In the genomic region with DNA sequence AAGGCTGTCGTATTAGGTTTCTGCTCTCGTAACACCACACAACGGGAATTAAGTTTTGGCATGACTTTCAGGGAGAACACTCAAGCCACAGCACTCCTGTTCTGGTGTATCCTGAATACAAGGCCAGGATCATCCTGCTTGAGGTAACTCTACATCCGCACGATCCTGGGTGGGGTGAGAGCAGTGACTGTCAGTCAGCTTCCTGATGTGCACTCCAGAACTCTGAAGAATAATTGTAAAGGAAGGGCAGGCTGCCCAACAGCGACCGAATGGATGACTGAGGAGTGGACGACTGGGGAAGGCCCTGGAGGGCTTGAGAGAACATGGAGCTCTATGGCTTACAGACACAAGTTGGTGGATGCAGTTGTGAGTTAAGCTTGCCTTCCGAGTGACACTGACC, we compare ENCODE assay signal across 28 mouse cellular contexts.
A peak's percentile ranks its signal among the peaks of the same experiment; 100 is the strongest.
DNase-seq lines count a peak whose midpoint lies in the region; ATAC-seq and TF ChIP-seq lines count a peak whose summit lies in the region.
"Had no signal": no experiment of that assay in that cellular context is flagged by ENCODE, and none has a peak within 500 bp of the region (broad histone marks: within the 10 kb centered on the region; RNA-seq: fewer than 3 reads in every experiment).

No protein-coding gene starts in this region.

- 67% methylated on average over 9 of the region's 9 CpGs for whole genome bisulfite sequencing in heart, adult 2 months
- 81% methylated on average over 9 of the region's 9 CpGs for WGBS in lung, embryonic 14.5 days
- WGBS in small intestine, adult 2 months, result 86% methylated on average over 9 of the region's 9 CpGs
- WGBS in stomach, postnatal 0 days, result 48% methylated on average over 9 of the region's 9 CpGs

- no peak overlapping the region for H3K4me3 ChIP-seq in heart, adult 2 months
- no peak overlapping the region for H3K4me3 ChIP-seq in lung, embryonic 14.5 days (ENCODE audit: low read depth, low read length)
- H3K4me3 ChIP-seq in small intestine, adult 2 months (ENCODE audit: low read depth, low read length), result no peak overlapping the region
- H3K4me3 ChIP-seq in stomach, postnatal 0 days (ENCODE audit: low read depth, low read length), result no peak overlapping the region
- H3K4me3 ChIP-seq: forebrain, embryonic 13.5 days; heart, embryonic 15.5 days; hindbrain, embryonic 12.5 days; lung, embryonic 15.5 days; megakaryocyte, embryonic 14.5 days; midbrain, embryonic 12.5 days; neural tube, embryonic 13.5 days had no signal

- H3K79me2 ChIP-seq in heart, adult 2 months (replicated peaks; ENCODE audit: control insufficient read depth, insufficient read depth, low read length), result no peaks in the 10 kb centered on the region

- no peak for TF ChIP-seq POLR2A in heart, adult 2 months (IDR thresholded peaks at IDR 0.05; ENCODE audit: insufficient read depth, low read depth, low read length)
- TF ChIP-seq POLR2A in small intestine, adult 2 months (IDR thresholded peaks at IDR 0.05; ENCODE audit: low read depth, low read length), result no peak

- no peak overlapping the region for H3K4me2 ChIP-seq in lung, embryonic 14.5 days
- H3K4me2 ChIP-seq in stomach, postnatal 0 days (replicated peaks; ENCODE audit: low read depth), result no peak overlapping the region
- H3K4me2 ChIP-seq: forebrain, embryonic 13.5 days; heart, embryonic 15.5 days; hindbrain, embryonic 12.5 days; lung, embryonic 15.5 days; midbrain, embryonic 12.5 days; neural tube, embryonic 13.5 days had no signal

- peak overlapping the region; percentile 83 for H3K27ac ChIP-seq in heart, adult 2 months
- H3K27ac ChIP-seq in lung, embryonic 14.5 days (ENCODE audit: low read depth), result peak overlapping the region; percentile 83; the same call in 1 of the 2 replicates
- peak overlapping the region; percentile 3 for H3K27ac ChIP-seq in small intestine, adult 2 months (ENCODE audit: insufficient read depth, low read depth, low read length)
- peak overlapping the region; percentile 75 for H3K27ac ChIP-seq in stomach, postnatal 0 days (replicated peaks)
- H3K27ac ChIP-seq: hindbrain, embryonic 12.5 days; hindbrain, postnatal 0 days; liver, embryonic 14.5 days; midbrain, embryonic 12.5 days; neural tube, embryonic 13.5 days had no signal

- no peak for TF ChIP-seq EP300 in heart, adult 2 months (IDR thresholded peaks at IDR 0.05; ENCODE audit: insufficient read depth, low read depth, low read length)
- no peak for TF ChIP-seq EP300 in stomach, postnatal 0 days (optimal IDR thresholded peaks at IDR 0.05)

- TF ChIP-seq CTCF in heart, adult 2 months (IDR thresholded peaks at IDR 0.05), result no peak
- no peak for TF ChIP-seq CTCF in lung, embryonic 14.5 days (IDR thresholded peaks at IDR 0.05; ENCODE audit: low read depth)
- no peak for TF ChIP-seq CTCF in small intestine, adult 2 months (IDR thresholded peaks at IDR 0.05; ENCODE audit: extremely low read depth, insufficient read length, insufficient replicate concordance, low read depth, low read length)
- TF ChIP-seq CTCF in stomach, postnatal 0 days (IDR thresholded peaks at IDR 0.05; ENCODE audit: low read depth), result no peak

- no peak for DNase-seq in heart, adult 2 months
- no peak for DNase-seq in heart, adult 9 months (ENCODE audit: low spot score in 2 of 2)
- DNase-seq in lung, embryonic 14.5 days, result no peak
- no peak for DNase-seq in lung, postnatal 10 days
- no peak for DNase-seq in stomach, postnatal 0 days (ENCODE audit: low spot score)
- no peak for DNase-seq in ovary, postnatal 14 days (ENCODE audit: low spot score)
- DNase-seq: adrenal gland, postnatal 25 days; B cell, adult 2 months; cerebellum, adult 2 months; cerebellum, postnatal 14 days; gastrocnemius, postnatal 14 days; kidney, adult 9 months; kidney, postnatal 10 days; left cerebral cortex, postnatal 4 days; liver; lung, postnatal 4 days; thymus, adult 18-20 months; thymus, postnatal 25 days had no signal

- H3K9ac ChIP-seq in heart, adult 2 months (ENCODE audit: low read depth, low read length), result no peak overlapping the region
- no peak overlapping the region for H3K9ac ChIP-seq in lung, embryonic 14.5 days
- H3K9ac ChIP-seq in stomach, postnatal 0 days (ENCODE audit: low read length), result no peak overlapping the region
- H3K9ac ChIP-seq: forebrain, embryonic 13.5 days; heart, embryonic 15.5 days; hindbrain, embryonic 12.5 days; liver, embryonic 14.5 days; lung, embryonic 15.5 days; midbrain, embryonic 12.5 days; neural tube, embryonic 13.5 days had no signal

- intact Hi-C loops in heart, adult 2 months (cut with DNase I), result loop anchor here (2.0 kb wide), 1 partner anchor 39 kb away; no protein-coding TSS in a partner anchor

- no peak for ATAC-seq in lung, embryonic 14.5 days (ENCODE audit: insufficient read depth)
- no peak for ATAC-seq in stomach, postnatal 0 days (ENCODE audit: low FRiP score, low TSS enrichment)
- ATAC-seq: forebrain, embryonic 13.5 days; hindbrain, postnatal 0 days had no signal

- peaks cover 33% of the 10 kb centered on the region for H3K4me1 ChIP-seq in heart, adult 2 months (ENCODE audit: control insufficient read depth, insufficient read depth, low read length)
- H3K4me1 ChIP-seq in lung, embryonic 14.5 days (ENCODE audit: insufficient read depth), result peaks cover 16% of the 10 kb centered on the region
- H3K4me1 ChIP-seq in small intestine, adult 2 months (ENCODE audit: control insufficient read depth, insufficient read depth, insufficient read length, low read length), result peaks cover 17% of the 10 kb centered on the region
- peaks cover 18% of the 10 kb centered on the region for H3K4me1 ChIP-seq in stomach, postnatal 0 days (replicated peaks; ENCODE audit: control insufficient read depth, insufficient read depth)

- H3K27me3 ChIP-seq in heart, adult 2 months (ENCODE audit: control insufficient read depth, insufficient read depth, low read length), result no peaks in the 10 kb centered on the region
- no peaks in the 10 kb centered on the region for H3K27me3 ChIP-seq in lung, embryonic 14.5 days (ENCODE audit: insufficient read depth, low read length)
- H3K27me3 ChIP-seq in small intestine, adult 2 months (ENCODE audit: control insufficient read depth, insufficient read depth, low read length), result no peaks in the 10 kb centered on the region
- no peaks in the 10 kb centered on the region for H3K27me3 ChIP-seq in stomach, postnatal 0 days (ENCODE audit: control insufficient read depth, insufficient read depth, low read length)
- H3K27me3 ChIP-seq: forebrain, embryonic 13.5 days; heart, embryonic 15.5 days; hindbrain, embryonic 12.5 days; lung, embryonic 15.5 days; midbrain, embryonic 12.5 days; neural tube, embryonic 13.5 days had no signal

- peaks cover 8% of the 10 kb centered on the region; the same call in 1 of the 2 replicates for H3K36me3 ChIP-seq in heart, adult 2 months (ENCODE audit: control insufficient read depth, insufficient read depth, low read length)
- no peaks in the 10 kb centered on the region for H3K36me3 ChIP-seq in lung, embryonic 14.5 days (ENCODE audit: insufficient read depth)
- H3K36me3 ChIP-seq in small intestine, adult 2 months (ENCODE audit: control insufficient read depth, insufficient read depth, low read length), result no peaks in the 10 kb centered on the region
- no peaks in the 10 kb centered on the region for H3K36me3 ChIP-seq in stomach, postnatal 0 days (ENCODE audit: control insufficient read depth, insufficient read depth, low read length)
- H3K36me3 ChIP-seq: heart, embryonic 15.5 days; hindbrain, embryonic 12.5 days; lung, embryonic 15.5 days; midbrain, embryonic 12.5 days; neural tube, embryonic 13.5 days had no signal

- no peaks in the 10 kb centered on the region for H3K9me3 ChIP-seq in lung, embryonic 14.5 days (ENCODE audit: low read depth, low read length)
- no peaks in the 10 kb centered on the region for H3K9me3 ChIP-seq in stomach, postnatal 0 days (ENCODE audit: control insufficient read depth, low read length)
- H3K9me3 ChIP-seq: heart, embryonic 15.5 days; hindbrain, embryonic 12.5 days; lung, embryonic 15.5 days; midbrain, embryonic 12.5 days; neural tube, embryonic 13.5 days had no signal

Comparison
In these comparisons a context has a peak if more than half of its experiments do, and no peak if none do; other contexts are left out.
1. H3K27ac ChIP-seq: peak in every context shown above with its lines; median percentile 83 in heart, adult 2 months; 83 in lung, embryonic 14.5 days; 75 in stomach, postnatal 0 days; 3 in small intestine, adult 2 months.